Mouse (Mus musculus) right cerebral cortex, postnatal 10 days (tissue): ENCODE results near the gene Igsf9.

ENCODE experiments used
- DNase-seq, 2 experiments: peaks; one replicate each; pipeline ENCODE4 v3.0.0; 2021; ENCODE audit warnings: low spot score in 2 of 2

Gene Igsf9

GRCm38 (mm10) chr1:172515396-172515795 is 33.8 kb downstream of the Igsf9 start:
- no peak for DNase-seq

- no peak for DNase-seq
Measured at GRCm38 (mm10) chr1:172518013-172518412, 36.4 kb downstream of the Igsf9 start.

GRCm38 (mm10) chr1:172519644-172520043 is 38.1 kb downstream of the Igsf9 start:
- no peak for DNase-seq

- DNase-seq, result peak; percentile 92 to 94
Measured at GRCm38 (mm10) chr1:172520576-172521440, 39.2 kb downstream of the Igsf9 start, which contains the start of gene Cfap45. Gene Cfap45 (plus strand): TSS chr1:172520801.

- DNase-seq, result no peak
Measured at GRCm38 (mm10) chr1:172522524-172522923, 40.9 kb downstream of the Igsf9 start.

GRCm38 (mm10) chr1:172523699-172524101 is 42.1 kb downstream of the Igsf9 start:
- DNase-seq, result peak in 1 of 2 experiments; percentile 50

GRCm38 (mm10) chr1:172525027-172525764 is 43.6 kb downstream of the Igsf9 start:
- peak in 1 of 2 experiments; percentile 52 for DNase-seq

- DNase-seq, result no peak
Measured at GRCm38 (mm10) chr1:172525971-172526370, 44.4 kb downstream of the Igsf9 start.

GRCm38 (mm10) chr1:172526380-172527081 is 44.9 kb downstream of the Igsf9 start:
- DNase-seq, result no peak

- no peak for DNase-seq
Measured at GRCm38 (mm10) chr1:172527431-172527830, 45.8 kb downstream of the Igsf9 start.

GRCm38 (mm10) chr1:172528701-172529100 is 47.1 kb downstream of the Igsf9 start:
- DNase-seq, result peak; percentile 81 to 90

- no peak for DNase-seq
Measured at GRCm38 (mm10) chr1:172530544-172531220, 49.1 kb downstream of the Igsf9 start.

GRCm38 (mm10) chr1:172532551-172532950 is 51.0 kb downstream of the Igsf9 start:
- no peak for DNase-seq

- DNase-seq, result no peak
Measured at GRCm38 (mm10) chr1:172535116-172535515, 53.5 kb downstream of the Igsf9 start.

GRCm38 (mm10) chr1:172539827-172540226 is 58.2 kb downstream of the Igsf9 start:
- DNase-seq, result no peak

- DNase-seq, result no peak
Measured at GRCm38 (mm10) chr1:172540283-172540820, 58.8 kb downstream of the Igsf9 start.

GRCm38 (mm10) chr1:172546062-172546461 is 64.5 kb downstream of the Igsf9 start:
- no peak for DNase-seq
